Mouse (Mus musculus) c-Kit-positive CD71-positive TER-119-positive erythroid progenitor cells, embryonic 14.5 days (primary cell): ENCODE data around the gene Supt6.

Source experiments
- DNase-seq: peaks from one replicate; pipeline ENCODE4 v3.0.0-alpha.2; 2013; ENCODE audit warnings: low spot score

Gene Supt6

DNA sequence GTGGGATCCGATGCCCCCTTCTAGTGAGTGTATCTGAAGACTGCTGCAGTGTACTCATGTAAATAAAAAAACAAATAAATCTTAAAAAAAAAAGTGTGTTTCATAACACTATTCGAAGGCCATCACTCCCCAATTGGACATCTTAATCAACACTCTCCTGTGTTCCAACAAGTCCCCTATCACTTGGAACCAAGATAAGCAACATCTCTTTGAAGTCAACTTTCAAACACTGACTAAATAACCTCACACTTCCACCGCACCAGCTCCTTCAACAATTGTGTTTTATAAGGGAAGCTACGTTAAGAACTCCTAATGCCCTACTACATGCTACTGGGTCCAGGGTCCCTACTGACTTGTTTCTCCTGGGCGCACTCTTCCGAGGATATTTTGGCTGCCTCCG lies 63.3 kb downstream of the Supt6 start:
- DNase-seq: no peak

DNA sequence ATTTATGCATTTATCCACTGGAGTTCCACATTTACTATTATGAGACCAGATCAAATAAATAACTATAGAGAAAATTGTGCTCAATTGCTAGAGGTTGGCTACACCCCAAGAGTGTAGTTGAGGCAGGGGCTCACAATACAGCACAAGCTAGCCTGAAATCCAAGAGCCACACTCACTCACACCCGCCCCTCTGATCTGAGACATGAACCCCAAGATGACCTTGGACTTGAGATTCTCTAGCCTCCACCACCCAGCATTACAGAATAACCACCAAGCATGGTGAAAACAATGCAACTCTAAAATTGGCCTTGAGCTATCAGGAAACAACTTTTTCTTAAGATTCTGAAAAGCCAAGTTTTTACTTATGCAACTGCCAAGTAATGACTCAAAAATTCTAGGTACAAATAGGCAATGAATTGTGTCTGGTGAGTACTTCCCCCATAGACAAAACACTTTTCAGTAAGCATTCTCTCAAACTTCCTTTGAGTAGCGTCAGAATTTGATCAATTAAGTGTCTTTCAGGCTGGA lies 63.9 kb downstream of the Supt6 start:
- no peak for DNase-seq

GRCm38 (mm10) chr11:78180081-78180761 lies 65.6 kb downstream of the Supt6 start:
- DNase-seq: no peak

- no peak for DNase-seq
Observed at GRCm38 (mm10) chr11:78179438-78179999, 66.3 kb downstream of the Supt6 start.

DNA sequence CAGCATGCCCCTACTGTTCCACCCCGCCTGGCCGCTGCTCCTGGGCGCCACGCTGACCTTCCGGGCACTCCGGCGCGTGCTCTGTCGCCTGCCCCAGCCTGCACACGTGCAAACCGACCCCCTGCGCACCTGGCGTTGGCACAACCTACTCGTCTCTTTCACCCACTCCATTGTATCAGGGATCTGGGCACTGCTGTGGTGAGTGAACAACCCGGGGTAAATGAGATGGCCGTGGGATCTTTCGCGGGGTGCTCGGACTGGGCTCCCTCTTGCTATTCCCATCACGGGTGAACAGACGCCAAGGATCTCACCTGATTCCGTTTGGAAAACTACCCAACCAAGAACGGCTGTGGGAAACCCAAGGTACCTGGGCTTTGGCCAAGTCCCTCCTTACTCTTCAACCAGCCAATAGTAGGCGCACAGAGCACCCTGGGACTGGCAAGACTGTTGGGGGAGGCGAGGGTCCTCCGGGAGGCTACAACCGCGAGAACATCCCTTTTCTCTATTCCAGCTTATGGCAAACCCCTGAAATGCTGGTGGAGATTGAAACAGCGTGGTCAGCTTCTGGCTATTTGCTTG lies 66.8 kb downstream of the Supt6 start:
- DNase-seq: no peak

- DNase-seq: peak; percentile 95
Observed at GRCm38 (mm10) chr11:78177903-78178858, 67.6 kb downstream of the Supt6 start.

DNA sequence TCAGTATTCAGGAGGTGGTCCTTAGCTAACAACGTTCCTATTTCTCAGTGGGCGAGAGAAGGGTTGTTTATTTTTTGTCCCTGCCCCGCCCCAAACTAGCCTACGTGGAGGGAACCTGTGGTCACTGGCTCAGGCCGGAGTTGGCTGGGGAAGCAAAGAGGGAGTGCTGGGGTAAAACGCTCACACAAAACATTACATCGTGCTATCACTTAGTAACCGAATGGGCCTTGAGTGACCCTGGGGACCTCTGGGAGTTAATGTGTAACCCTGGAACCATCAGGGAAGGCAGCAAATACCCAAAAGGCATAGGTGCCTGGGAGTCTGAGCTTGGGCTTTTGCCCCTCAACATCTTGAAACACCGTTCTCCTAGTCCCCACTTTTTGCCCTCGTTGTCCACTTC lies 68.3 kb downstream of the Supt6 start:
- no peak for DNase-seq

- DNase-seq: no peak
Observed at GRCm38 (mm10) chr11:78176905-78177331, 68.9 kb downstream of the Supt6 start.

DNA sequence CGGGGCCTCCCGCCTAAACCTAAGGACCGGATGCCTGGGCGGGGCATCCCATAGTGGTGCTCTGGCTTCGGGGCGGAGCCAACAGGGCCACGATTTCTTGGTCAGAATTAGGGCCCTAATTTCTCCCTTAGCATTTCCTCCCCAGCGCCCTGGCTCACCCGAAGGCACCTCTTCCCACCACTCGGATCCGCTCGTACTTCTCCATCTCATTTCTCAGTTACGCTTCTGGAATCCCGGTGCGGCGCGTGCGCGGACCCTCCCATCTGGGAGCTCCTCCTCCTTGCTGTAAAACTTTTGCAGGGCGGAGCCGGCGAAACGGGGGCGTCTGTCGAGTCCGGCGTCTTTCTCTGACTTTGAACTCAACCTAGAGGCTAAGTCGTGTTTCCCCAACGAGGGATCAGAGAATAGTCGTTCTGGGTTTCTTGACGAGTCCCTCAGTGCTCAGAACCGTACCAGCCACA lies 69.4 kb downstream of the Supt6 start, which contains the start of the genes Nek8 and Tlcd1:
TSS of gene Nek8 (minus strand) at position 274 of the 461 bp plus-strand sequence.
TSS of gene Tlcd1 (plus strand) at position 310 of the 461 bp plus-strand sequence.
- peak; percentile 90 for DNase-seq

DNA sequence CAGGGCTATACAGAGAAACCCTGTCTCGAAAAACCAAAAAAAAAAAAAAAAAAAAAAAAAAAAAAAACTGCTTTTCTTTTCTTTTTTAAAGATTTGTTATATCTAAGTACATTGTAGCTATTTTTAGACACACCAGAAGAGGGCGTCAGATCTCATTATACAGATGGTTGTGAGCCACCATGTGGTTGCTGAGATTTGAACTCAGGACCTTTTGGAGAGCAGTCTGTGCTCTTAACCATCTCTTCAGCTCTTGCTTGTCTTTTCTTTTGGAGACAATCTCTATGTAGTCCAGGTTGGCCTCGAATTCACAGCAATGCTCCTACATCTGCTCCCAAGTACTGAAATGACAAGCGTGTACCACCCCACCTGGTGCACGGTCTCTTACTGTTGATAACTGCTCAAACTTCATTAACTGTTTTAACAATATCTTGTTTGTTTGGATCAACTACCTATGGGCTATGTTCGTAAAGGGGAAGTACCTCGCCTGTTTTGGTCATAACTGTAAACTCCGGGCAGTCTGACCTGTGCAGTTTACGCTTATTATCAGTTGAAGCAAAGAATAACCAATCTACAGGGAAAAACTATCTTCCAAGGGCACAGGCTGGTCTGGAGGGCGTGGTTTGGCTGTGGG lies 69.9 kb downstream of the Supt6 start:
- DNase-seq: peak; percentile 98

DNA sequence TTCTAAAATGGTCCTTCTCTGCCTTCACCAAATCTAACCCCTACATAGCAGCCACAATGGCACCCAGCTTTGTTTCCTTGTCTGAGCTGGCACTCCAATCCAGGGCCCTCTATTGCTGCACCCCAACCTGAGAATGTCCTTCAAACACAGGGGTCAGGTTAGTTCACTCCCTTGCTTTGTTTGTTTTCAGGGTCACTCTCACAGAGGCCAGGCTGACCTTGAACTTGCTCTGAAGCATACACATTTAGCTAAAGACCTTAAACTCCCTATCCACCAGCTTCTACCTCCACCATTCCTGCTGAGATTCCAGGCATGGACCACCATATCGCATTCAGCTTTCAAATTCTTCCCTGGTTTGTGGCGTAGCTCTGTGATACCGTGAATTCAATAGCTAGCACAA lies 71.3 kb downstream of the Supt6 start:
- DNase-seq: no peak

- no peak for DNase-seq
Observed at GRCm38 (mm10) chr11:78172748-78173383, 72.9 kb downstream of the Supt6 start.

- DNase-seq: no peak
Observed at GRCm38 (mm10) chr11:78172034-78172747, 73.6 kb downstream of the Supt6 start.

GRCm38 (mm10) chr11:78171328-78171727 lies 74.5 kb downstream of the Supt6 start:
- DNase-seq: no peak

DNA sequence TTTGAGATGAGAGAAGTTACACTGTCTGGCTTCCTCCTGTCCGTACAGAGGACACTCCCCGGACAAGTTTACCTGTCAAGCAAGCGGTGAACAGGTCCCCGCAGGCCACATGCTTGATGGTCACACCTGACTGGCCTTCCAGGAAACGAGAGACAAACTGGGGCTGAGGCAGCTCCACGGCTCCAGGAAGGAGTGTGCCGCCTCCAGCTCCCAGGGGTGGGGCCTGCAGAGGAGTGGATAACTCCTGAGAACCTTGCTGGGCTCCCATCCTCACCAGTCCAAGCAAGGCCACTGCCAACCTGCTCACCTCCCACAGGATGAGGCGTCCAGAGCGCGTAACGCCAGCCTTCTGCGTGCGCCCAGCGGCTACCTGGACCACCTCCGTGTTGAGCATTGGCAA lies 75.5 kb downstream of the Supt6 start:
- DNase-seq: no peak

- peak; percentile 72 for DNase-seq
Observed at GRCm38 (mm10) chr11:78168541-78169468, 77.0 kb downstream of the Supt6 start.

DNA sequence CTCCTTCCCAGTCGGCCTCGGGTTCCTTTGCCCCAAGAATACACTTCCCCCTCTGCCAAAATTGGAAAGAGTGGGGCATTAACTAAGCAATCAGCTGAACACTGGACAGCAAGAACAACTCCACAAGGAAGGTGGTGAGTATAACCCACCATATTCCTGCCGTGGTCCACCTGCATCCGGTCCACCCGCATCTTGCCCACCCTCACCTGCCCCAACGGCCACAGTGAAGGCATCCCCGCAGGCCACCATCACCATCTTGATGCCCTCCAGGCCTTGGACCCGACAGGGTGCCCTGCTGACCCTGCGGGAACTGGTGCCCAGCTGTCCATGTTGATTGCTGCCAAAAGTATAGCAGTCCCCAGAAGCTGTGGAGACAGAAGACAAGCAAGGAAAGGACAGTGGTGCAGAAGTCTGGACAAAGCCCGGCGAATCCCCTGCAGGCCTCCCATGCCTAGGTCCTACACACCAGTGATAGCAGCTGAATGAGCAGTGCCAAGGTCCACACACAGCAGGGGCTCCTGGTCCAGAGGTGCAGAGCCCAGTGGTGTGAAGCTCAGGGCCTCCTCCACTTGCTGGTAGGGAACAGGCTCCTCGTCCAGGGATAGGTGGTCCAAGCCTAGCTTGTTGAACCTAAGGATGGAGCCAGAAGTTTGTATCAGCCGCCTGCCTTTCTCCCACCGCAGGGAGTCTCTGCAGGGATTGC lies 78.4 kb downstream of the Supt6 start:
- no peak for DNase-seq

- DNase-seq: no peak
Observed at GRCm38 (mm10) chr11:78166640-78167039, 79.1 kb downstream of the Supt6 start.
